Mouse (Mus musculus) ES-Bruce4 (cell line): ENCODE results near the gene Wfdc12. TPM values are rescaled to one million over a fixed set of nuclear protein-coding genes. Genes with fewer than 3 reads are reported as not detected.

Experiments
- H3K27ac ChIP-seq: 2 replicates; pipeline ENCODE4 v1.5.1; 2012; ENCODE audit warnings: low read length, inconsistent platforms; ENCODE audit not compliant: insufficient read depth
- H3K27me3 ChIP-seq: 2 replicates; pipeline ENCODE4 v1.6.1; 2012; ENCODE audit warnings: mild to moderate bottlenecking, low read length, inconsistent platforms; ENCODE audit not compliant: control insufficient read depth, poor library complexity, insufficient read depth, severe bottlenecking
- H3K36me3 ChIP-seq: 2 replicates; pipeline ENCODE4 v1.6.1; 2012; ENCODE audit warnings: inconsistent platforms, mild to moderate bottlenecking, low read length, moderate library complexity; ENCODE audit not compliant: control insufficient read depth, poor library complexity, insufficient read depth, severe bottlenecking
- H3K4me1 ChIP-seq: one replicate; pipeline ENCODE4 v1.8.1; 2011; ENCODE audit warnings: low read length; ENCODE audit not compliant: control insufficient read depth, insufficient read depth
- H3K4me3 ChIP-seq: 2 replicates; pipeline ENCODE4 v1.5.1; 2011; ENCODE audit warnings: low read depth, mild to moderate bottlenecking, low read length
- H3K9ac ChIP-seq: 2 replicates; pipeline ENCODE4 v1.6.1; 2012; ENCODE audit warnings: low read depth, mild to moderate bottlenecking, inconsistent platforms; ENCODE audit not compliant: poor library complexity, severe bottlenecking
- H3K9me3 ChIP-seq: replicated peaks from 2 replicates; pipeline ENCODE4 v1.6.1; 2012; ENCODE audit warnings: mild to moderate bottlenecking, low read length, inconsistent platforms; ENCODE audit not compliant: control insufficient read depth, poor library complexity, insufficient read depth, severe bottlenecking
- CTCF ChIP-seq: IDR thresholded peaks from one replicate; pipeline ENCODE4 v1.8.1; 2011; ENCODE audit warnings: low read depth, low read length
- EP300 ChIP-seq: IDR thresholded peaks from 2 replicates; pipeline ENCODE4 v1.6.1; 2011; ENCODE audit warnings: low read depth, low read length; ENCODE audit not compliant: insufficient read depth
- POLR2A ChIP-seq: IDR thresholded peaks from one replicate; pipeline ENCODE4 v1.8.1; 2011; ENCODE audit warnings: low read length; ENCODE audit not compliant: insufficient read depth
- polyA plus RNA-seq: library from polyadenylated mRNA; stranded (reverse); fragments of >200 nt; gene quantifications from 2 replicates; pipeline ENCODE4 v1.2.4, GENCODE M21; 2011; ENCODE audit warnings: low read depth; ENCODE audit not compliant: missing spikeins, insufficient read depth, insufficient read length

The Wfdc12 gene
- not detected in 2 replicates for polyA plus RNA-seq

- no peak within 1 kb of the TSS for H3K9ac ChIP-seq
- no peaks in the 10 kb centered on the region for H3K27me3 ChIP-seq
- H3K4me1 ChIP-seq: peaks cover 1% of the 10 kb centered on the region
- TF ChIP-seq POLR2A (no peak), EP300 (no peak), CTCF (no peak)
- H3K36me3 ChIP-seq: no peaks in the 10 kb centered on the region
- no peaks in the 10 kb centered on the region for H3K9me3 ChIP-seq
- no peak within 1 kb of the TSS for H3K4me3 ChIP-seq
- no peak within 1 kb of the TSS for H3K27ac ChIP-seq
Measured at GRCm38 (mm10) chr2:164190576-164190975, at the start of gene Wfdc12. Wfdc12 (minus strand) TSS chr2:164190608.

- no peaks in the 10 kb centered on the region for H3K4me1 ChIP-seq
- H3K27ac ChIP-seq: no peak within 1 kb of the TSS
- H3K9ac ChIP-seq: no peak within 1 kb of the TSS
- no peaks in the 10 kb centered on the region for H3K27me3 ChIP-seq
- no peak for TF ChIP-seq EP300
- no peak for TF ChIP-seq CTCF
- no peak for TF ChIP-seq POLR2A
- no peaks in the 10 kb centered on the region for H3K9me3 ChIP-seq
- no peak within 1 kb of the TSS for H3K4me3 ChIP-seq
- no peaks in the 10 kb centered on the region for H3K36me3 ChIP-seq
Measured at GRCm38 (mm10) chr2:164238366-164238765, 48.0 kb upstream of the Wfdc12 start, which contains the start of gene Svs2. Svs2 (minus strand) TSS chr2:164238466.

GRCm38 (mm10) chr2:164232671-164233070 lies 42.3 kb upstream of the Wfdc12 start:
- Histone ChIP-seq H3K36me3 (no peaks in the 10 kb centered on the region), H3K9me3 (no peaks in the 10 kb centered on the region), H3K27me3 (no peaks in the 10 kb centered on the region), H3K9ac (no peak overlapping the region), H3K27ac (no peak overlapping the region), H3K4me1 (no peaks in the 10 kb centered on the region), H3K4me3 (no peak overlapping the region)
- no peak for TF ChIP-seq EP300
- no peak for TF ChIP-seq POLR2A
- TF ChIP-seq CTCF: no peak

GRCm38 (mm10) chr2:164228361-164229070 lies 38.1 kb upstream of the Wfdc12 start:
- Histone ChIP-seq H3K4me1 (no peaks in the 10 kb centered on the region), H3K9me3 (no peaks in the 10 kb centered on the region), H3K9ac (no peak overlapping the region), H3K4me3 (no peak overlapping the region), H3K27me3 (no peaks in the 10 kb centered on the region), H3K36me3 (no peaks in the 10 kb centered on the region), H3K27ac (no peak overlapping the region)
- TF ChIP-seq EP300: no peak
- TF ChIP-seq CTCF: no peak
- no peak for TF ChIP-seq POLR2A

- no peak within 1 kb of the TSS for H3K4me3 ChIP-seq
- TF ChIP-seq CTCF (no peak), EP300 (no peak), POLR2A (no peak)
- H3K9ac ChIP-seq: no peak within 1 kb of the TSS
- H3K27ac ChIP-seq: no peak within 1 kb of the TSS
- H3K9me3 ChIP-seq: no peaks in the 10 kb centered on the region
- H3K4me1 ChIP-seq: no peaks in the 10 kb centered on the region
- H3K27me3 ChIP-seq: no peaks in the 10 kb centered on the region
- H3K36me3 ChIP-seq: no peaks in the 10 kb centered on the region
Measured at GRCm38 (mm10) chr2:164221522-164221921, 31.1 kb upstream of the Wfdc12 start, which contains the start of gene Wfdc15b. Wfdc15b (minus strand) TSS chr2:164221660.

GRCm38 (mm10) chr2:164219295-164219694 lies 28.9 kb upstream of the Wfdc12 start:
- Histone ChIP-seq H3K36me3 (no peaks in the 10 kb centered on the region), H3K9ac (no peak overlapping the region), H3K27me3 (no peaks in the 10 kb centered on the region), H3K27ac (no peak overlapping the region), H3K9me3 (no peaks in the 10 kb centered on the region), H3K4me1 (no peaks in the 10 kb centered on the region), H3K4me3 (no peak overlapping the region)
- TF ChIP-seq POLR2A: no peak
- no peak for TF ChIP-seq EP300
- TF ChIP-seq CTCF: no peak
